In genomic region chr6:114366191-114366590, GRCm38 (mm10) we compare ENCODE assay signal across 21 mouse cellular contexts. TPM values are rescaled to one million over a fixed set of nuclear protein-coding genes. Genes with fewer than 3 reads are reported as not detected.
"Had no signal": no experiment of that assay in that cellular context is flagged by ENCODE, and none has a peak within 500 bp of the region (broad histone marks: within the 10 kb centered on the region; RNA-seq: fewer than 3 reads in every experiment).

No protein-coding gene starts in this region.

- DNase-seq: kidney, postnatal 25 days; layer of hippocampus, adult 9-11 months; liver, embryonic 13.5 days; lung, adult 2 months; lung, postnatal 14 days; lung, postnatal 4 days; retina, postnatal 1 day; right cerebral cortex, postnatal 25 days; spleen, adult 18-20 months; thymus, postnatal 25 days had no signal

- ATAC-seq: midbrain, embryonic 13.5 days; midbrain, embryonic 16.5 days had no signal

- H3K4me1 ChIP-seq: liver, embryonic 13.5 days; midbrain, embryonic 13.5 days; neural tube, embryonic 13.5 days; stomach, embryonic 15.5 days had no signal

- H3K36me3 ChIP-seq: liver, embryonic 13.5 days; midbrain, embryonic 13.5 days; neural tube, embryonic 13.5 days; stomach, embryonic 15.5 days had no signal

- H3K4me3 ChIP-seq: layer of hippocampus, adult 2 months; left cerebral cortex, adult 2 months; liver, embryonic 13.5 days; midbrain, embryonic 13.5 days; myocyte; neural tube, embryonic 13.5 days; stomach, embryonic 15.5 days had no signal

- H3K27me3 ChIP-seq: liver, embryonic 13.5 days; midbrain, embryonic 13.5 days; neural tube, embryonic 13.5 days had no signal

- H3K9me3 ChIP-seq: liver, embryonic 13.5 days; midbrain, embryonic 13.5 days; neural tube, embryonic 13.5 days; stomach, embryonic 15.5 days had no signal

- H3K9ac ChIP-seq: liver, embryonic 13.5 days; midbrain, embryonic 13.5 days; neural tube, embryonic 13.5 days; stomach, embryonic 15.5 days had no signal

- H3K4me2 ChIP-seq: liver, embryonic 13.5 days; midbrain, embryonic 13.5 days; neural tube, embryonic 13.5 days; stomach, embryonic 15.5 days had no signal

- H3K27ac ChIP-seq: layer of hippocampus, adult 2 months; liver, embryonic 13.5 days; midbrain, embryonic 13.5 days; neural tube, embryonic 13.5 days; stomach, embryonic 15.5 days had no signal

RNA-seq across cellular contexts. Expression of gene Hrh1, which starts 31.5 kb away (rescaled TPM):
- total RNA-seq: liver, adult 2 months; megakaryocyte progenitor cell, adult 5-6 weeks had no signal
- polyA plus RNA-seq: limb, embryonic 11.5 days; liver, embryonic 13.5 days; liver, embryonic 16.5 days had no signal
